Mouse (Mus musculus): ENCODE data around the gene Hbq1b. TPM values are rescaled to one million over a fixed set of nuclear protein-coding genes. Genes with fewer than 3 reads are reported as not detected.

Gene Hbq1b
- polyA plus RNA-seq, 1 experiment = not detected

- peaks cover 8% of the 10 kb centered on the region for H3K4me1 ChIP-seq (ENCODE audit: control insufficient read depth, insufficient read depth, low read length)
- no peak overlapping the region for H3K4me3 ChIP-seq (ENCODE audit: insufficient read depth, low read depth, low read length)
- no peak overlapping the region for H3K27ac ChIP-seq (ENCODE audit: insufficient read depth, low read depth, low read length)
- 95% methylated on average over 6 of the region's 6 CpGs for WGBS
- TF ChIP-seq POLR2A (IDR thresholded peaks at IDR 0.05; ENCODE audit: insufficient read depth, low read depth, low read length) (no peak), CTCF (IDR thresholded peaks at IDR 0.05; ENCODE audit: insufficient read depth, low read depth, low read length) (no peak)
Observed at GRCm38 (mm10) chr11:32266194-32266593, 20.6 kb upstream of the Hbq1b start.

GRCm38 (mm10) chr11:32266776-32267175 lies 20.0 kb upstream of the Hbq1b start:
- Histone ChIP-seq H3K4me3 (ENCODE audit: insufficient read depth, low read depth, low read length) (peak overlapping the region; percentile 76), H3K27ac (ENCODE audit: insufficient read depth, low read depth, low read length) (peak overlapping the region; percentile 85), H3K4me1 (ENCODE audit: control insufficient read depth, insufficient read depth, low read length) (peaks cover 8% of the 10 kb centered on the region)
- 9% methylated on average over 6 of the region's 6 CpGs for WGBS
- no peak for TF ChIP-seq POLR2A (IDR thresholded peaks at IDR 0.05; ENCODE audit: insufficient read depth, low read depth, low read length)
- TF ChIP-seq CTCF (IDR thresholded peaks at IDR 0.05; ENCODE audit: insufficient read depth, low read depth, low read length) = no peak

GRCm38 (mm10) chr11:32267188-32267884 lies 19.4 kb upstream of the Hbq1b start, which contains the start of gene Nprl3:
Gene Nprl3 (minus strand): TSS chr11:32267707.
- Histone ChIP-seq H3K27ac (ENCODE audit: insufficient read depth, low read depth, low read length) (peak within 1 kb of the TSS; percentile 85), H3K4me1 (ENCODE audit: control insufficient read depth, insufficient read depth, low read length) (peaks cover 8% of the 10 kb centered on the region), H3K4me3 (ENCODE audit: insufficient read depth, low read depth, low read length) (peak within 1 kb of the TSS; percentile 76)
- TF ChIP-seq CTCF (IDR thresholded peaks at IDR 0.05; ENCODE audit: insufficient read depth, low read depth, low read length) = no peak
- TF ChIP-seq POLR2A (IDR thresholded peaks at IDR 0.05; ENCODE audit: insufficient read depth, low read depth, low read length) = peak; percentile 97
- under 1% methylated on average over 54 of the region's 54 CpGs for WGBS

GRCm38 (mm10) chr11:32267964-32268363 lies 18.8 kb upstream of the Hbq1b start:
- WGBS = 18% methylated on average over 5 of the region's 5 CpGs
- H3K4me3 ChIP-seq (ENCODE audit: insufficient read depth, low read depth, low read length) = no peak overlapping the region
- peaks cover 8% of the 10 kb centered on the region for H3K4me1 ChIP-seq (ENCODE audit: control insufficient read depth, insufficient read depth, low read length)
- TF ChIP-seq POLR2A (IDR thresholded peaks at IDR 0.05; ENCODE audit: insufficient read depth, low read depth, low read length) (no peak), CTCF (IDR thresholded peaks at IDR 0.05; ENCODE audit: insufficient read depth, low read depth, low read length) (no peak)
- 0 out of 2 replicates have a peak overlapping the region, but pooled peaks have one; percentile 22 for H3K27ac ChIP-seq (ENCODE audit: insufficient read depth, low read depth, low read length)

GRCm38 (mm10) chr11:32268952-32269351 lies 17.8 kb upstream of the Hbq1b start:
- 91% methylated on average over 5 of the region's 5 CpGs for WGBS
- Histone ChIP-seq H3K4me3 (ENCODE audit: insufficient read depth, low read depth, low read length) (no peak overlapping the region), H3K27ac (ENCODE audit: insufficient read depth, low read depth, low read length) (no peak overlapping the region), H3K4me1 (ENCODE audit: control insufficient read depth, insufficient read depth, low read length) (peaks cover 8% of the 10 kb centered on the region)
- no peak for TF ChIP-seq CTCF (IDR thresholded peaks at IDR 0.05; ENCODE audit: insufficient read depth, low read depth, low read length)
- no peak for TF ChIP-seq POLR2A (IDR thresholded peaks at IDR 0.05; ENCODE audit: insufficient read depth, low read depth, low read length)

GRCm38 (mm10) chr11:32271178-32271577 lies 15.6 kb upstream of the Hbq1b start:
- Histone ChIP-seq H3K27ac (ENCODE audit: insufficient read depth, low read depth, low read length) (no peak overlapping the region), H3K4me1 (ENCODE audit: control insufficient read depth, insufficient read depth, low read length) (peaks cover 5% of the 10 kb centered on the region), H3K4me3 (ENCODE audit: insufficient read depth, low read depth, low read length) (no peak overlapping the region)
- 36% methylated on average over 4 of the region's 4 CpGs for WGBS
- no peak for TF ChIP-seq CTCF (IDR thresholded peaks at IDR 0.05; ENCODE audit: insufficient read depth, low read depth, low read length)
- TF ChIP-seq POLR2A (IDR thresholded peaks at IDR 0.05; ENCODE audit: insufficient read depth, low read depth, low read length) = no peak

- Histone ChIP-seq H3K4me1 (ENCODE audit: control insufficient read depth, insufficient read depth, low read length) (no peaks in the 10 kb centered on the region), H3K27ac (ENCODE audit: insufficient read depth, low read depth, low read length) (no peak within 1 kb of the TSS), H3K4me3 (ENCODE audit: insufficient read depth, low read depth, low read length) (no peak within 1 kb of the TSS)
- TF ChIP-seq POLR2A (IDR thresholded peaks at IDR 0.05; ENCODE audit: insufficient read depth, low read depth, low read length) = no peak
- TF ChIP-seq CTCF (IDR thresholded peaks at IDR 0.05; ENCODE audit: insufficient read depth, low read depth, low read length) = no peak
- 74% methylated on average over 3 of the region's 3 CpGs for WGBS
Observed at GRCm38 (mm10) chr11:32276347-32276746, 10.4 kb upstream of the Hbq1b start, which contains the start of gene Hba-x. Gene Hba-x (plus strand): TSS chr11:32276400.

- H3K4me1 ChIP-seq (ENCODE audit: control insufficient read depth, insufficient read depth, low read length) = no peaks in the 10 kb centered on the region
- whole genome bisulfite sequencing = 79% methylated on average over 21 of the region's 21 CpGs
- TF ChIP-seq CTCF (IDR thresholded peaks at IDR 0.05; ENCODE audit: insufficient read depth, low read depth, low read length) = no peak
- no peak for TF ChIP-seq POLR2A (IDR thresholded peaks at IDR 0.05; ENCODE audit: insufficient read depth, low read depth, low read length)
- H3K27ac ChIP-seq (ENCODE audit: insufficient read depth, low read depth, low read length) = no peak overlapping the region
- H3K4me3 ChIP-seq (ENCODE audit: insufficient read depth, low read depth, low read length) = no peak overlapping the region
Observed at GRCm38 (mm10) chr11:32277736-32278457, 8.9 kb upstream of the Hbq1b start.

GRCm38 (mm10) chr11:32278458-32278957 lies 8.3 kb upstream of the Hbq1b start:
- 85% methylated on average over 12 of the region's 12 CpGs for WGBS
- no peaks in the 10 kb centered on the region for H3K4me1 ChIP-seq (ENCODE audit: control insufficient read depth, insufficient read depth, low read length)
- no peak overlapping the region for H3K4me3 ChIP-seq (ENCODE audit: insufficient read depth, low read depth, low read length)
- no peak for TF ChIP-seq POLR2A (IDR thresholded peaks at IDR 0.05; ENCODE audit: insufficient read depth, low read depth, low read length)
- TF ChIP-seq CTCF (IDR thresholded peaks at IDR 0.05; ENCODE audit: insufficient read depth, low read depth, low read length) = no peak
- H3K27ac ChIP-seq (ENCODE audit: insufficient read depth, low read depth, low read length) = no peak overlapping the region

All from olfactory bulb, adult 2 months (tissue).